29 mouse cellular contexts compared by ENCODE assay signal in genomic region chr2:159539261-159539660, GRCm38 (mm10).
DNase-seq lines count a peak whose midpoint lies in the region; ATAC-seq lines count a peak whose summit lies in the region.
"Had no signal": no experiment of that assay in that cellular context is flagged by ENCODE, and none has a peak within 500 bp of the region (broad histone marks: within the 10 kb centered on the region; RNA-seq: fewer than 3 reads in every experiment).

No protein-coding gene starts in this region.

- DNase-seq in frontal cortex, postnatal 36 days (ENCODE audit: low spot score in 2 of 2), result peak; percentile 32 to 55
- no peak for DNase-seq in frontal cortex, postnatal 14 days (ENCODE audit: low spot score in 2 of 2)
- peak; percentile 52 for DNase-seq in right cerebral cortex, adult 18-20 months
- DNase-seq in right cerebral cortex, postnatal 4 days, result no peak
- DNase-seq in left cerebral cortex, postnatal 14 days (ENCODE audit: low spot score in 2 of 2), result peak; percentile 3 to 13
- DNase-seq in spleen, postnatal 4 days (ENCODE audit: low spot score in 2 of 2), result no peak
- DNase-seq: adrenal gland, postnatal 10 days; cerebellum, adult 11 months; cerebellum, adult 9-10 months; cerebellum, postnatal 36 days; gastrocnemius, postnatal 14 days; kidney, adult 8-10 months; liver, embryonic 13.5 days; lung, adult 18-20 months; lung, postnatal 4 days; thymus, adult 18-20 months; thymus, postnatal 36 days had no signal

- no peaks in the 10 kb centered on the region for H3K27me3 ChIP-seq in hindbrain, embryonic 16.5 days (replicated peaks; ENCODE audit: control insufficient read depth, insufficient read depth, low read length)
- H3K27me3 ChIP-seq: forebrain, embryonic 13.5 days; hindbrain, embryonic 12.5 days; liver, embryonic 13.5 days; megakaryocyte, embryonic 14.5 days; midbrain, embryonic 12.5 days; neural tube, embryonic 12.5 days; Patski had no signal

- H3K4me2 ChIP-seq in hindbrain, embryonic 16.5 days (ENCODE audit: low read length), result no peak overlapping the region
- H3K4me2 ChIP-seq: forebrain, embryonic 13.5 days; hindbrain, embryonic 12.5 days; liver, embryonic 13.5 days; midbrain, embryonic 12.5 days; neural tube, embryonic 12.5 days had no signal

- H3K9me3 ChIP-seq in hindbrain, embryonic 16.5 days (ENCODE audit: control insufficient read depth, low read length), result no peaks in the 10 kb centered on the region
- H3K9me3 ChIP-seq: forebrain, embryonic 13.5 days; heart, embryonic 10.5 days; hindbrain, embryonic 12.5 days; liver, embryonic 13.5 days; midbrain, embryonic 12.5 days; neural tube, embryonic 12.5 days had no signal

- no peaks in the 10 kb centered on the region for H3K4me1 ChIP-seq in hindbrain, embryonic 16.5 days (ENCODE audit: control insufficient read depth, insufficient read depth, low read depth, low read length)
- H3K4me1 ChIP-seq: forebrain, embryonic 13.5 days; heart, embryonic 10.5 days; liver, embryonic 13.5 days; megakaryocyte, embryonic 14.5 days; midbrain, embryonic 12.5 days; neural tube, embryonic 12.5 days had no signal

- H3K36me3 ChIP-seq in hindbrain, embryonic 16.5 days (ENCODE audit: control insufficient read depth, insufficient read depth, low read length), result no peaks in the 10 kb centered on the region
- H3K36me3 ChIP-seq: heart, embryonic 10.5 days; hindbrain, embryonic 12.5 days; liver, embryonic 13.5 days; midbrain, embryonic 12.5 days; neural tube, embryonic 12.5 days had no signal

- no peak overlapping the region for H3K4me3 ChIP-seq in hindbrain, embryonic 16.5 days (ENCODE audit: low read length)
- H3K4me3 ChIP-seq: forebrain, embryonic 13.5 days; heart, embryonic 10.5 days; hindbrain, embryonic 12.5 days; liver, embryonic 13.5 days; megakaryocyte, embryonic 14.5 days; midbrain, embryonic 12.5 days; myocyte; neural tube, embryonic 12.5 days had no signal

- no peak overlapping the region for H3K9ac ChIP-seq in hindbrain, embryonic 16.5 days (ENCODE audit: low read depth, low read length)
- H3K9ac ChIP-seq: forebrain, embryonic 13.5 days; hindbrain, embryonic 12.5 days; liver, embryonic 13.5 days; midbrain, embryonic 12.5 days; neural tube, embryonic 12.5 days had no signal

- intact Hi-C loops in left cerebral cortex, postnatal 14 days (cut with DNase I), result no loop called here

- H3K27ac ChIP-seq in hindbrain, embryonic 16.5 days (ENCODE audit: low read depth, low read length), result no peak overlapping the region
- H3K27ac ChIP-seq: forebrain, embryonic 13.5 days; heart, embryonic 10.5 days; hindbrain, embryonic 12.5 days; kidney, postnatal 0 days; liver, embryonic 13.5 days; midbrain, embryonic 12.5 days; neural tube, embryonic 12.5 days had no signal

- ATAC-seq in hindbrain, embryonic 16.5 days, result no peak
- ATAC-seq: forebrain, embryonic 13.5 days; intestine, embryonic 16.5 days; lung, postnatal 0 days; Patski had no signal

Comparison
In these comparisons a context has a peak if more than half of its experiments do, and no peak if none do; other contexts are left out.
1. DNase-seq: peak in frontal cortex, postnatal 36 days (2 of 2), right cerebral cortex, adult 18-20 months (single experiment) and left cerebral cortex, postnatal 14 days (2 of 2); none in frontal cortex, postnatal 14 days (0 of 2), right cerebral cortex, postnatal 4 days (single experiment) and spleen, postnatal 4 days (0 of 2).